Mouse (Mus musculus) ES-Bruce4 (cell line): Measurements from ENCODE around the gene Hspa2. TPM values are rescaled to one million over a fixed set of nuclear protein-coding genes. Genes with fewer than 3 reads are reported as not detected.
"Not testable (repeated sequence)": the region's sequence is repeated elsewhere in the genome, so short reads cannot be mapped to it uniquely, and the experiment has no call there.

Experiments used
- H3K27ac ChIP-seq: 2 replicates; pipeline ENCODE4 v1.5.1; 2012; ENCODE audit warnings: low read length, inconsistent platforms; ENCODE audit not compliant: insufficient read depth
- H3K27me3 ChIP-seq: 2 replicates; pipeline ENCODE4 v1.6.1; 2012; ENCODE audit warnings: mild to moderate bottlenecking, low read length, inconsistent platforms; ENCODE audit not compliant: control insufficient read depth, poor library complexity, insufficient read depth, severe bottlenecking
- H3K36me3 ChIP-seq: 2 replicates; pipeline ENCODE4 v1.6.1; 2012; ENCODE audit warnings: inconsistent platforms, mild to moderate bottlenecking, low read length, moderate library complexity; ENCODE audit not compliant: control insufficient read depth, poor library complexity, insufficient read depth, severe bottlenecking
- H3K4me1 ChIP-seq: one replicate; pipeline ENCODE4 v1.8.1; 2011; ENCODE audit warnings: low read length; ENCODE audit not compliant: control insufficient read depth, insufficient read depth
- H3K4me3 ChIP-seq: 2 replicates; pipeline ENCODE4 v1.5.1; 2011; ENCODE audit warnings: low read depth, mild to moderate bottlenecking, low read length
- H3K9ac ChIP-seq: 2 replicates; pipeline ENCODE4 v1.6.1; 2012; ENCODE audit warnings: low read depth, mild to moderate bottlenecking, inconsistent platforms; ENCODE audit not compliant: poor library complexity, severe bottlenecking
- H3K9me3 ChIP-seq: replicated peaks from 2 replicates; pipeline ENCODE4 v1.6.1; 2012; ENCODE audit warnings: mild to moderate bottlenecking, low read length, inconsistent platforms; ENCODE audit not compliant: control insufficient read depth, poor library complexity, insufficient read depth, severe bottlenecking
- CTCF ChIP-seq: IDR thresholded peaks from one replicate; pipeline ENCODE4 v1.8.1; 2011; ENCODE audit warnings: low read depth, low read length
- EP300 ChIP-seq: IDR thresholded peaks from 2 replicates; pipeline ENCODE4 v1.6.1; 2011; ENCODE audit warnings: low read depth, low read length; ENCODE audit not compliant: insufficient read depth
- POLR2A ChIP-seq: IDR thresholded peaks from one replicate; pipeline ENCODE4 v1.8.1; 2011; ENCODE audit warnings: low read length; ENCODE audit not compliant: insufficient read depth
- polyA plus RNA-seq: library from polyadenylated mRNA; stranded (reverse); fragments of >200 nt; gene quantifications from 2 replicates; pipeline ENCODE4 v1.2.4, GENCODE M21; 2011; ENCODE audit warnings: low read depth; ENCODE audit not compliant: missing spikeins, insufficient read depth, insufficient read length

Gene Hspa2
- polyA plus RNA-seq, 1 experiment = 8.7 TPM

DNA sequence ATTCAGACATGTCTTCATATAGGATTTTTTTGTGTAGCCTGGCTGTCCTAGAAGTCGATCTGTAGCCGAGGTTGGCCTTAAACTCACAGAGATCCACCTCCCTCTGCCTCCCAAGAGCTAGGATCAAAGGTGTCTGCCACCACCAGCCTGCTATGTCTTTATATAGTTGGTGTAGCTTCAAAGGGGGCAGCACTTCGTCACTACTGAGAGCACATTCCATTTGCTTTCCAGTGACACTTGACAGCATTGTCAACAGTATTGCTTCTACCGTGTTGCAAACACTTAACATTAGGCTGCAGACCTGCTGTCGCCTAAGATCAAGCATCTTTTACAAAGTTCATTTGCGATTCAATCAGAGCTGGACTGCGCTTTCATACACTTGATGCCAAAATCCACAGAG is 30.1 kb downstream of the Hspa2 start:
- TF ChIP-seq CTCF (no peak), POLR2A (no peak), EP300 (no peak)
- H3K27ac ChIP-seq = no peak overlapping the region
- H3K4me1 ChIP-seq = no peaks in the 10 kb centered on the region
- H3K9ac ChIP-seq = no peak overlapping the region
- no peaks in the 10 kb centered on the region for H3K9me3 ChIP-seq
- H3K36me3 ChIP-seq = no peaks in the 10 kb centered on the region
- H3K27me3 ChIP-seq = no peaks in the 10 kb centered on the region; the same call in 1 of the 2 replicates
- H3K4me3 ChIP-seq = no peak overlapping the region

GRCm38 (mm10) chr12:76435084-76435483 is 31.1 kb downstream of the Hspa2 start:
- Histone ChIP-seq H3K4me3 (peak overlapping the region; percentile 32), H3K9me3 (no peaks in the 10 kb centered on the region), H3K27me3 (no peaks in the 10 kb centered on the region; the same call in 1 of the 2 replicates), H3K9ac (peak overlapping the region; percentile 30; the same call in 1 of the 2 replicates), H3K36me3 (no peaks in the 10 kb centered on the region), H3K4me1 (no peaks in the 10 kb centered on the region), H3K27ac (no peak overlapping the region)
- no peak for TF ChIP-seq EP300

DNA sequence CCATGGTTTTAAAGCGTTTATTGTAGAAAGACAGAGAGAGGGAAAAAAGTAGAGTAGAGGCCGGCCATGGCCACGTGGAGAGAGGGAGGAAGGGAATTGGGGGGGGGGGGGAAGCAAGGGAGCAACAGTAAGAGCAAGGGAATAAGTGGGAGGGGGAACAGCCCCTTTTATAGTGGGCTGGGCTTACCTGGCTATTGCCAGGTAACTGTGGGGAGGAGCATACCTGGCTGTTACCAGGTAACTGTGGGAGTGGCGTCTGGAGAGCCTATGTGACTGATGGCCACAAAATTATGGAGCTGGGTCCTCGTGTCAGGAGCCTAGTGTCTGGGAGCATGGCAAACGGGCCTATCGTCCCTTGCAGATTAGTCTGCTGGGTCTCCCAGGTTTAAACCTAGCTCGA is 31.6 kb downstream of the Hspa2 start:
- TF ChIP-seq CTCF (no peak), EP300 (no peak), POLR2A (no peak)
- no peak overlapping the region for H3K4me3 ChIP-seq
- H3K9ac ChIP-seq = no peak overlapping the region
- no peaks in the 10 kb centered on the region for H3K9me3 ChIP-seq
- no peaks in the 10 kb centered on the region for H3K36me3 ChIP-seq
- H3K27ac ChIP-seq = no peak overlapping the region
- no peaks in the 10 kb centered on the region; the same call in 1 of the 2 replicates for H3K27me3 ChIP-seq
- no peaks in the 10 kb centered on the region for H3K4me1 ChIP-seq

GRCm38 (mm10) chr12:76443488-76443887 is 39.5 kb downstream of the Hspa2 start:
- not testable (repeated sequence) for H3K27ac ChIP-seq, H3K9ac ChIP-seq, H3K36me3 ChIP-seq, H3K9me3 ChIP-seq, H3K4me1 ChIP-seq, H3K27me3 ChIP-seq, H3K4me3 ChIP-seq

GRCm38 (mm10) chr12:76444359-76444772 is 40.4 kb downstream of the Hspa2 start:
- peaks cover 13% of the 10 kb centered on the region for H3K36me3 ChIP-seq
- no peaks in the 10 kb centered on the region for H3K9me3 ChIP-seq
- no peaks in the 10 kb centered on the region for H3K4me1 ChIP-seq
- no peaks in the 10 kb centered on the region for H3K27me3 ChIP-seq
- TF ChIP-seq CTCF (no peak), EP300 (0 out of 2 replicates have a peak, but pooled peaks have one; percentile 34)
- H3K4me3 ChIP-seq = peak overlapping the region; percentile 89
- peak overlapping the region; percentile 20 for H3K9ac ChIP-seq
- peak overlapping the region; percentile 37; the same call in 1 of the 2 replicates for H3K27ac ChIP-seq

GRCm38 (mm10) chr12:76444862-76445261 is 40.9 kb downstream of the Hspa2 start:
- Histone ChIP-seq H3K9ac (peak overlapping the region; percentile 20), H3K9me3 (no peaks in the 10 kb centered on the region), H3K4me3 (peak overlapping the region; percentile 89), H3K4me1 (no peaks in the 10 kb centered on the region), H3K27me3 (no peaks in the 10 kb centered on the region), H3K36me3 (peaks cover 16% of the 10 kb centered on the region), H3K27ac (no peak overlapping the region)
- no peak for TF ChIP-seq CTCF
- no peak for TF ChIP-seq POLR2A
- no peak for TF ChIP-seq EP300
